Mouse (Mus musculus) spleen, postnatal 36 days (tissue): ENCODE results near the gene Gnaq.
"Not testable (repeated sequence)": the region's sequence is repeated elsewhere in the genome, so short reads cannot be mapped to it uniquely, and the experiment has no call there.

Source experiments
- DNase-seq, 2 experiments: peaks; one replicate each; pipeline ENCODE4 v3.0.0; 2022; ENCODE audit warnings: low spot score in 2 of 2, mixed read lengths in 1 of 2

The Gnaq gene

DNA sequence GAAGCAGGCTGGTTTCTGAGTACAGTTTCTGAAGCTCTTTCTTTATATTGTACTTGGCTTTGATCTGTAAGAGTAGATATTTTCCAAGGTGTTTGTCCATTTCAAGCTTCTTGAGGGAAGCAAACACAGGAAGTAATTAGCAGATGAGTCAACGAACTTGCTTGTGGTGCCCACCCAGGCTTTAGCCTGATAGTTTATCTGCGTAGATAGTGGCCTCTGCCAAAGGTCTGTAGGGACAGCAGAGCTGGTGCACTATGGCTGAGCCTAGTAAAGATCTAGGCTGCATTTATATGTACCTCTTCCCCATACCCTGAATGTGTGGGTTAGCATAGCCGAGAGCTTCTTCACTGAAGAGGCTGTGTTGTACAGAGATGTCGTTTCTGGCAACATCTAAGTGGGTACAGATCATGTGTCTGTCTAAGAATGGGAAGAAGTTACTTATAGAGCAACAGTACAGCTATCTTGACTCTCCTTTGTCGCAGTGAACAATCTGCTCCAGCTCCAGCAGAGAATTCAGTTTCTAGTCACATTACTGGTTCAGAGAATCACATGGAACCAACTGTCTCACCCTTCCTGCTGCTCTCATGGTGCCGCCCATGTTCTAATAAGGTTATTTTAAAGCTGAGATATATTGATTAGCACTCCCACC is 127.3 kb downstream of the Gnaq start:
- no peak for DNase-seq

DNA sequence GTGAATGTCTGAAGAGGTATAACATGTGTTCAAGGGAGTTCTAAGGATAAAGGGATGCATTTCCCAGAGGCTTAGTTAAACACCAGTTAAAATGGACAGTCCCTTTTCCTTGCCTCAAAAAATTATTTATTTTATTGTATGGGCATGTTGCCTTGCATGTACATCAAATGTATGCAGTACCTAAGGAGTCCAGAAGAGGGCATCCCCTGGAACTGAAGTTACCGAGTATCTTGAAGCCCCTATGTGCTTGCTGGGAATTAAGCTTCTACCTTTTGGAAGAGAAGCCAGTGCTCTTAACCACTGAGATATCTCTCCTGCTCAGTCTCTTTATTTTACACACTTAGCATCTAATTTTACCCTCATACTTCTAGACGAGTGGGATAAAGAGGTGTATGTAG is 127.8 kb downstream of the Gnaq start:
- DNase-seq = no peak

DNA sequence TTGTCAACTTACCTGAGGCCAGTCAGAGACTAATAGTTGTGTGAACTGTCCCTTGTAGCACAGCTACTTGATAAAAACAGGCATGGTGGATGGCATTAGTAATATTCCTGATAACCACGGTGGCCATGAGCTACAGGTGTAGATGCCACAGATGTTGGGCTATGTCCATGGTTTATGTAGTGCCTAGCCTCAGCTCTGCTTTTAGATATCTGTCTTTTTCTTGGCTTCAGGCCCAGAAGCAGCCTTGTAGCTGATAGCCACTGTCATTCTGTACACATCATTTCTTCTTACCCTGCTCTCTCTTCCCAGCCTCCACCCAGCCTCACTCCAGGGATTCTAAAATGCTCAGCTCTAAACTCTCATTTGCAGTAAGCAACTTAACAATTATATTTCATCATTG is 128.3 kb downstream of the Gnaq start:
- peak in 1 of 2 experiments; percentile 7 for DNase-seq

DNA sequence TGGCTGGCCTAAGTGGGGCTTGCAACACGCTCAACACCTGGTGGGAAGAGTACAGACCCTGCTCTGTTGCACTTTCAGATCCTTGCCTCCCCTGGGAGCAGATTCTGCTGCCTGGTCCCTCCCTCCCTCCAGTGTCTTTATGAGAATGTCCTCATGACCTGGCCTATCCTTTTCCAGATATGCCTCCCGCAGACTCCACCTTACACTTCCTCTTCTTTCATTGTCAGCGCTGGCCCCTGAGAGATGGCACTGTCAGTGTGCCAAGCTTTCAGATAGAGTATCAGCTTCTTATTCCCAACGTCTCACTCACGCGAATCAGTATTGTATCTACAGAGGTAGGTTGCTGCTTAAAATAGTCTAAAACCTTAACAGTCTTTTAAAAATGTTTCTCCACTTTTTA is 129.0 kb downstream of the Gnaq start:
- DNase-seq = no peak

DNA sequence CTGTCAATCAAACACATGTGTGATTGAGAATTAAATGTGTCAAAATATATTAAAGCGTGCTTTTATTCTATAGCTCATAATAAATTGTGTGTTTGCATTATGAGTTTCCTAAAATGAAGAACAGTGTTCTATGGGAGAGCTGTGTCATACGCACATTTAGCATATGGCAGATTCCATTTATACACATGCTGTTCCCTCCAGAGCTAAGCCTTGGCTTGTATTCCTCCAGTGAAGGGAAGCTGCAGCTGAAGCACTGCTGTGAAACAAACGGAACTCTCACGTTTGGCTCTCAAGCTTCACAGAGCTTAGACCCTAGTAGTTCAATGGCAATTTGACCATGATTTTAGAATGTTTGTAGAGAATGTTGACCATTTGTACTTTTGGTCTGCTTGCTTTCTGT is 129.7 kb downstream of the Gnaq start:
- DNase-seq = no peak

DNA sequence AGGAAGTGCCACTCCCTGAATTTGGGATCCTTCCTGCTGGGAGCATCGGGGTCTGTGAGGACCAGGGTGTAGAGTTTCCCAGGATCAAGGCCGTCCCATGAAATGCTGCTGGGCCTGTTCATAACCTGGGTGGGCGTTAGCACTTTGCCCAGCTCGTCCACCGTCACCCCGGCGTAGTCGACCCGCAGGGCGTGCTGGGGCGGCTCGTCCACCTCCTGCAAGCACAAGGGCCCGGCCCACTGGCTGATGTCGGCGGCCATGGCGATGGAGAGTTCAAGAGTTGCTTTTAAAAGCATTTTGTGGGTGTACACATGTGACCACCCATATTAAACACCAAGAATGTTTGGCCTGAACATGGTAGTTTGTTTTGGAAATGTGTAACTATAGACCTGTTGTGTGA is 134.7 kb downstream of the Gnaq start:
- DNase-seq = not testable (repeated sequence)

GRCm38 (mm10) chr19:16270236-16270635 is 137.6 kb downstream of the Gnaq start:
- DNase-seq = no peak

DNA sequence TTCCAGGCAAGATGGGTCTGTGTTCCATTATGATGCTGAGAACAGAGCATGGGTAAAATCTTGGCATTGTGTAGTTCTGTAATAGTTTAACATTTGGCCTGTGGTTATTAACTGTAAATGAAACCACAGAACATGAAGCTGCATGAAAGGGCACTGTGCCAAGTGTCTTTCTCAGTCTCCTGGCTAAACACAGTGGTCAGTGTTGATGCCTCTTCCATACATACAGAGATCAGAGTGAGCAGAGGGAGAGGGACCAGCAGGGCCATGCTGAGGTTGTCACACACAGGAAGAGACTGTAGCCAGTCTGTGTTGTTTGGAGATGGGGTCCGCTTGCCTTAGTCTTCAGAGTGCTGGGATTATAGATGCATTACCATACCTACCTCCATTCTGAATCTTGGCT is 138.4 kb downstream of the Gnaq start:
- no peak for DNase-seq

DNA sequence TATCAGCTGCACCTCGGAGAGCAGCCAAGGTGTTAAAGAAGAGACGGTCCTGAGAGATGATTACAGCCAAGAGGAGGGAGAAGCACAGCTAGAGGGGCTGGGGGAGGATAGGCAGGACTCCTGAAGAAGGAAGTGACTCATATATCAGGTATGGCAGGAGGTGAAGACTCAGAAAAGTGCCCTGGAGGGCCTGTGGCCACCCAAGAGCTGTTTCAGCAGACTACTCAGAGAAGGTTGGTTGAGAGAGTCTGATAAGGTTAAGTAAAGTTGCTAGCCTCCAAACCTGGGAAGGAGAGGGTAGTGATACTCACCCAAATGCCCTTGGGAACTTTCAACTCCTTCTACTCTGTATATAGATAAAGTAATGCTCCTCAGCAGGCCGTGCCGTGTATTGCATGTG is 140.4 kb downstream of the Gnaq start:
- DNase-seq = no peak

DNA sequence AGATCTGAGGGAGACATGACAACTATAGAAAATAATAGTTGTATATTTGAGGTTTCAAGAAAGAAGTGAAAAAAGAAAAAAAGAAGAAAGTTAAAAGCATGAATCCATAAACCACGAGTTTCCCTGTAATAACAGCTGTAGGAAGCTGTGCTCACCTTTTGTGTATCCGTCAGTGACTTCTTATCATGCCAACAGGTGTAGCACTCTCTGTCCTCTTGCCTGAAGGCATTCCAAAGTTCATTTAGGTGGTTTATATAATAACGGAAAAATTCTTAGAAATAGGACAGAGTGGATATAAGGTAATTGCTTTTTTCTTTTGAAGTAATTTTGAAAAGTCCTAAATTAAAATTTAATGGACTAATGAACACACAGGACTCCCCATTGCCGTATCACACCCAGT is 147.6 kb downstream of the Gnaq start:
- no peak for DNase-seq

DNA sequence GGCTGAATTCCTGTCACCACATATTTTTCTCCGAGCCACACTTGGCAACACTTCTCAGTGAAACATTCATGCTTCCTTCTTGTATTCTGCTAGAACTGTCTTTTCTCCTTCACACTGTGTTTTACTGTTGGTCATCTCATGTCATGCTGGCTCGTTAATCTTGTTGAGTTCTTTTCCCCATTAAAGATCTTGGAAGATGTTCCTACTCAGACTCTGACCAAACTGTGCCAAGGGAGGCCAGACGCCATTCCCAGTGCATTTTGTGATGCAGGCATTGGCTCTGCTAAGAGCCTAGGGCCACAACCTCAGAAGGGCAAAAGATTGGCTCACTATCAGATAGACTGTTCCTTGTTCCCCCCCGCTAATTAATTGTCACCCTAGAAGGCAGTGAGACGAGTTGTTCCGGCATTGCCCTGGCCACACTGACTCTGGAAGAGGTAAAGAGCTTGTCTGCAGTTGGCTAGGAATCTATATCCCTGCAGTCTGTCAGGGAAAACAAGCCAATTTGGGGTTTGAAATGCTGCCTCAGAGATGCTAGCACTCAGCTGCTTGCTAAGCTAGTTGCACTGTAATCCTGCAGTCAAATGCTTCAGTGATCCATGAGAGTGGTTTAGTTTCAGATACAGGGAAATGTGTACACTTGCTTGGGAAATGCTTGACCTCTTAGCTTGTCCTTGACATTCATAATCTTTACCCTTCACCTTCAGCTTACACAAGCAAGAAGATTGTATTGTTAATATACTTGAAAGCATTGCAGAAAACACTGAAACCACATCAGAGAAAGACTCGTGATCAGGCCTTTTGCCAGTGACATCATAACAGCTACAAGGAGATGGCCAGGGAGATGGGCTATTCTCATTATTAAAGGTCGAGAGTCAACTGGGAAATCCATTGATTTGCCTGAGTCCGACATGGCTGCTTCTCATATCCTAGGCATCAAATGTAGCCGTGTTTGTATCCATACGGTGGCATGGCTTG is 152.7 kb downstream of the Gnaq start:
- DNase-seq = no peak

- no peak for DNase-seq
Measured at GRCm38 (mm10) chr19:16286451-16287175, 154.0 kb downstream of the Gnaq start.

GRCm38 (mm10) chr19:16287307-16287706 is 154.7 kb downstream of the Gnaq start:
- no peak for DNase-seq

DNA sequence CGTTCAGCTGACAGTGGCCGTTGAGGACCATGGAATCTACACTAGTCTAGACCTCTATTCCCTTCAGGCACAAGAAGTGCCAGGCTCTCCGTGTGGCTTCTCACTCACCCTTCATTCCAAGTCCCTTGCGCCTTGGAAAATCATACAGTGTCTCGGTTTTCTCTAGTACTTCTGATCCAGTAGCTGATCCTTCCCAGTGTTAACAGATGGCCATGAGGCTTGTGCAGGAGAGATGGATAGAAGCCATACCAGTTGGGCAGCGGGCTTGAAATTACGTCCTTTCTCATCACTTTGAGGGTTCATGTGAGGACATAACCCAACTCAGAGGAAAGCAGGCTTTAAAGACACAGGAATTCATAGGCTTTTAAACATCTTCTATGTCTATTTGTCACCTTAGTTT is 155.3 kb downstream of the Gnaq start:
- DNase-seq = no peak

- DNase-seq = no peak
Measured at GRCm38 (mm10) chr19:16291088-16291487, 158.5 kb downstream of the Gnaq start.

- DNase-seq = no peak
Measured at GRCm38 (mm10) chr19:16292056-16292608, 159.5 kb downstream of the Gnaq start.

DNA sequence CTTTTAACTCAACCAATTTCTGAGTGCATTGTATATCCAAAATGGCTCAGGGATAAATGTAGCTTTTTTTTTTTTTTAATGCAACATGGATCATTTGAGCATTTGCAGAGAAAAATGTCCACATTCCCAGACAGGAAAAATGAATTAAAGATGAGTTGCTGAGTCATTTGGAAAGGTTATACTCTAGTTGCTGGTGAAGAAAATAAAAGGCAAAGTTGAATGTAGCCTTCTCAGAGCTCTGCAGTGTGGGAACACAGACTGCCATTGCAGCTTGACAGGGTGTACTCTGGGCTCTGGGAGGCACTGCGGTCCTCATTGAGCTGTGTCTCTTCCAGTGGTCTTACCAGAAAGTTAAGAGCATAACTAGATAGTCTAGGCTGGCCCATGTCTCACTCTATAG is 160.3 kb downstream of the Gnaq start:
- DNase-seq = no peak

- DNase-seq = no peak
Measured at GRCm38 (mm10) chr19:16300413-16300812, 167.8 kb downstream of the Gnaq start.

- DNase-seq = no peak
Measured at GRCm38 (mm10) chr19:16301336-16301735, 168.7 kb downstream of the Gnaq start.

- DNase-seq = no peak
Measured at GRCm38 (mm10) chr19:16309031-16309430, 176.4 kb downstream of the Gnaq start.

- DNase-seq = no peak
Measured at GRCm38 (mm10) chr19:16314295-16314821, 181.7 kb downstream of the Gnaq start.

DNA sequence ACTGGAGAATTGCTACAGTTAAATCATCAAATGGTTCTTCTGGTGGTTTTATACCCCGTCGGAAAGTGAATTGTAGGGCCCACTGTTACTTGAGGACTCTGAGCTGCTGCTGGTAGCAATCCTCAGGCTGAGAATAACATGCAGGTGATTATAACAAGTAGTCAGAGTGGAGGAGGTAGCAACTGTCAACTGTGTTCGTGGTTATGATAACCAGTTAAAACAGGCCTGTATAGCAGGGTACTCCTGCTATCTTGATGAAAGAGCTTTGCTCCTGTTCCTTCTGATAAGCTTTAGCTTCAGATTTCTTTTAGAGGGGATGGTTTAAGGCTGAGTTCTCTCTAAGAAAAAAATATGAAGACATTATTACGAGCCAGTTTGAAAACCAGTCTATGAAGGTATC is 182.9 kb downstream of the Gnaq start:
- DNase-seq = no peak
